Mouse (Mus musculus): ENCODE measurements around the gene Samt4. TPM values are rescaled to one million over a fixed set of nuclear protein-coding genes. Genes with fewer than 3 reads are reported as not detected.

Samt4 gene
- polyA plus RNA-seq (2015; fragmentation: Nextera tagmentation; extraction: Ambion mirVana) = not detected in 2 replicates

GRCm38 (mm10) chrX:154481702-154482101 lies at the start of gene Samt4:
Samt4 (plus strand) TSS chrX:154482002.

Other genes starting within 250 kb of the Samt4 start
- gene 4930524N10Rik, start 138.6 kb upstream of the Samt4 start, polyA plus RNA-seq (2015; fragmentation: Nextera tagmentation; extraction: Ambion mirVana) = not detected in 2 replicates
- gene Samt2, start 97.4 kb downstream of the Samt4 start, polyA plus RNA-seq (2015; fragmentation: Nextera tagmentation; extraction: Ambion mirVana) = not detected in 2 replicates

Data from spleen, postnatal 0 days (tissue).